26 mouse cellular contexts compared by ENCODE assay signal in genomic region chr2:135998886-135999285, GRCm38 (mm10). TPM values are rescaled to one million over a fixed set of nuclear protein-coding genes. Genes with fewer than 3 reads are reported as not detected.
DNase-seq lines count a peak whose midpoint lies in the region; ATAC-seq lines count a peak whose summit lies in the region.
"Had no signal": no experiment of that assay in that cellular context is flagged by ENCODE, and none has a peak within 500 bp of the region (broad histone marks: within the 10 kb centered on the region; RNA-seq: fewer than 3 reads in every experiment).

No protein-coding gene starts in this region.

- no peak overlapping the region for H3K4me3 ChIP-seq in hindbrain, embryonic 13.5 days
- no peak overlapping the region for H3K4me3 ChIP-seq in hindbrain, embryonic 16.5 days (ENCODE audit: low read length)
- H3K4me3 ChIP-seq in neural tube, embryonic 13.5 days = peak overlapping the region; percentile 3; the same call in 1 of the 2 replicates
- H3K4me3 ChIP-seq: forebrain, embryonic 10.5 days; forebrain, embryonic 13.5 days; heart, embryonic 13.5 days had no signal

- WGBS in hindbrain, embryonic 13.5 days = 80% methylated on average over 7 of the region's 7 CpGs
- WGBS in hindbrain, embryonic 16.5 days = 77% methylated on average over 7 of the region's 7 CpGs
- 77% methylated on average over 7 of the region's 7 CpGs for WGBS in neural tube, embryonic 13.5 days

- no peak for ATAC-seq in hindbrain, embryonic 13.5 days (ENCODE audit: low FRiP score)
- no peak for ATAC-seq in hindbrain, embryonic 16.5 days
- ATAC-seq in neural tube, embryonic 13.5 days (ENCODE audit: low read depth) = no peak
- ATAC-seq: forebrain, embryonic 13.5 days; forebrain, embryonic 16.5 days; inflammation-experienced regulatory T-cells, adult 6 months; intestine, embryonic 16.5 days had no signal

- H3K36me3 ChIP-seq in hindbrain, embryonic 13.5 days = peaks cover 6% of the 10 kb centered on the region; the same call in 1 of the 2 replicates
- peaks cover 5% of the 10 kb centered on the region; the same call in 1 of the 2 replicates for H3K36me3 ChIP-seq in hindbrain, embryonic 16.5 days (ENCODE audit: control insufficient read depth, insufficient read depth, low read length)
- peaks cover 3% of the 10 kb centered on the region; the same call in 1 of the 2 replicates for H3K36me3 ChIP-seq in neural tube, embryonic 13.5 days

- peaks cover 35% of the 10 kb centered on the region for H3K4me1 ChIP-seq in hindbrain, embryonic 13.5 days (replicated peaks)
- H3K4me1 ChIP-seq in hindbrain, embryonic 16.5 days (ENCODE audit: control insufficient read depth, insufficient read depth, low read depth, low read length) = peaks cover 9% of the 10 kb centered on the region
- peaks cover 32% of the 10 kb centered on the region for H3K4me1 ChIP-seq in neural tube, embryonic 13.5 days (replicated peaks)
- H3K4me1 ChIP-seq: heart, embryonic 13.5 days had no signal

- peak; percentile 73 for DNase-seq in heart, adult 11 months
- DNase-seq in heart, postnatal 14 days = no peak
- no peak for DNase-seq in neural tube, embryonic 10.5 days (ENCODE audit: extremely low spot score, low spot score)
- DNase-seq: adrenal gland, postnatal 10 days; adrenal gland, postnatal 36 days; cerebellum, adult 9-10 months; cerebellum, postnatal 14 days; gastrocnemius, postnatal 10 days; gastrocnemius, postnatal 36 days; kidney, adult 18-20 months had no signal

- 0 out of 2 replicates have a peak overlapping the region, but pooled peaks have one; percentile 8 for H3K4me2 ChIP-seq in hindbrain, embryonic 13.5 days
- H3K4me2 ChIP-seq in hindbrain, embryonic 16.5 days (ENCODE audit: low read length) = no peak overlapping the region
- H3K4me2 ChIP-seq in neural tube, embryonic 13.5 days = peak overlapping the region; percentile 38
- H3K4me2 ChIP-seq: forebrain, embryonic 13.5 days; heart, embryonic 13.5 days had no signal

- peak overlapping the region; percentile 55 for H3K27ac ChIP-seq in hindbrain, embryonic 13.5 days
- H3K27ac ChIP-seq in hindbrain, embryonic 16.5 days (ENCODE audit: low read depth, low read length) = no peak overlapping the region
- H3K27ac ChIP-seq in neural tube, embryonic 13.5 days (replicated peaks) = peak overlapping the region; percentile 87
- H3K27ac ChIP-seq: forebrain, embryonic 10.5 days; forebrain, embryonic 13.5 days; heart, embryonic 13.5 days had no signal

- H3K9me3 ChIP-seq in hindbrain, embryonic 13.5 days = no peaks in the 10 kb centered on the region
- H3K9me3 ChIP-seq in hindbrain, embryonic 16.5 days (ENCODE audit: control insufficient read depth, low read length) = no peaks in the 10 kb centered on the region
- H3K9me3 ChIP-seq in neural tube, embryonic 13.5 days = no peaks in the 10 kb centered on the region
- H3K9me3 ChIP-seq: forebrain, embryonic 10.5 days; forebrain, embryonic 13.5 days; heart, embryonic 13.5 days had no signal

- H3K27me3 ChIP-seq in hindbrain, embryonic 13.5 days = no peaks in the 10 kb centered on the region
- H3K27me3 ChIP-seq in hindbrain, embryonic 16.5 days (replicated peaks; ENCODE audit: control insufficient read depth, insufficient read depth, low read length) = no peaks in the 10 kb centered on the region
- H3K27me3 ChIP-seq in neural tube, embryonic 13.5 days = no peaks in the 10 kb centered on the region
- H3K27me3 ChIP-seq: forebrain, embryonic 13.5 days; heart, embryonic 13.5 days had no signal

- intact Hi-C loops in heart, postnatal 14 days (cut with DNase I) = no loop called here

- H3K9ac ChIP-seq in hindbrain, embryonic 13.5 days = no peak overlapping the region; the same call in 1 of the 2 replicates
- no peak overlapping the region for H3K9ac ChIP-seq in hindbrain, embryonic 16.5 days (ENCODE audit: low read depth, low read length)
- peak overlapping the region; percentile 44; the same call in 1 of the 2 replicates for H3K9ac ChIP-seq in neural tube, embryonic 13.5 days
- H3K9ac ChIP-seq: forebrain, embryonic 13.5 days; heart, embryonic 13.5 days had no signal

RNA-seq across cellular contexts. Expression of gene Lamp5, which starts 53.2 kb away (rescaled TPM):
- total RNA-seq in heart, postnatal 14 days (2021) = not detected
- 248 and 255 TPM in 2 replicates for polyA plus RNA-seq in hindbrain, embryonic 13.5 days (2015; fragmentation: Nextera tagmentation; extraction: Ambion mirVana)
- polyA plus RNA-seq in hindbrain, embryonic 16.5 days (2015; fragmentation: Nextera tagmentation; extraction: Ambion mirVana) = 192 and 201 TPM in 2 replicates
- polyA plus RNA-seq in neural tube, embryonic 13.5 days (2015; fragmentation: Nextera tagmentation; extraction: Ambion mirVana) = 309 TPM in 2 replicates
- total RNA-seq: adrenal gland, adult 18-20 months; adrenal gland, postnatal 10 days; adrenal gland, postnatal 36 days; ES-E14; gastrocnemius, adult 18-20 months; gastrocnemius, postnatal 10 days; gastrocnemius, postnatal 36 days; granulocyte monocyte progenitor cell, adult 5-6 weeks; heart, postnatal 25 days; hematopoietic stem cell, adult 5-6 weeks had no signal
- polyA plus RNA-seq: heart, embryonic 13.5 days; heart, embryonic 16.5 days; inflammation-experienced regulatory T-cells, adult 6 months; intestine, embryonic 16.5 days had no signal
